Mouse (Mus musculus) liver, embryonic 14.5 days (tissue): ENCODE data around the gene Pgm2l1. TPM values are rescaled to one million over a fixed set of nuclear protein-coding genes. Genes with fewer than 3 reads are reported as not detected.

Experiments
- ATAC-seq: fragments of 200-750 bp; cut with Nextera tagmentation; 2 replicates; pipeline ENCODE4 v1.8.0; 2017; ENCODE audit warnings: moderate number of reproducible peaks, mild to moderate bottlenecking, moderate library complexity; ENCODE audit not compliant: insufficient read depth
- DNase-seq, 3 experiments: peaks; one replicate each; pipeline ENCODE4 v3.0.0-alpha.2; 2012 to 2013; ENCODE audit warnings: low read depth in 3 of 3, low spot score in 3 of 3
- H3K27ac ChIP-seq: fragments of 300-500 bp; sonication (generic); 2 replicates; pipeline ENCODE4 v1.5.1; 2014; ENCODE audit warnings: moderate library complexity, mild to moderate bottlenecking, control low read depth, inconsistent platforms
- H3K27me3 ChIP-seq: fragments of 300-500 bp; sonication (generic); 2 replicates; pipeline ENCODE4 v1.6.1; 2014; ENCODE audit warnings: mild to moderate bottlenecking, low read length, moderate library complexity; ENCODE audit not compliant: control insufficient read depth, insufficient read depth
- H3K36me3 ChIP-seq: fragments of 300-500 bp; sonication (generic); replicated peaks from 2 replicates; pipeline ENCODE4 v1.6.1; 2014; ENCODE audit warnings: low read depth; ENCODE audit not compliant: control insufficient read depth, insufficient read depth
- H3K4me1 ChIP-seq, 2 experiments: fragments of 200-500 bp in 1 of 2; fragments of 300-500 bp in 1 of 2; sonication (generic) in 1 of 2; replicated peaks; 2 replicates each; pipeline ENCODE4 v1.6.1; 2012 to 2014; ENCODE audit warnings: antibody characterized with exemption in 1 of 2, inconsistent platforms in 1 of 2, low read length in 1 of 2; ENCODE audit not compliant: control insufficient read depth in 2 of 2, insufficient read depth in 2 of 2
- H3K4me2 ChIP-seq: fragments of 300-500 bp; sonication (generic); 2 replicates; pipeline ENCODE4 v1.6.1; 2014; ENCODE audit warnings: low read depth, mild to moderate bottlenecking, control low read depth, moderate library complexity
- H3K4me3 ChIP-seq, 2 experiments: fragments of 200-500 bp in 1 of 2; fragments of 300-500 bp in 1 of 2; sonication (generic) in 1 of 2; 2 replicates each; pipeline ENCODE4 v1.5.1; 2012 to 2014; ENCODE audit warnings: low read depth in 2 of 2, low read length in 2 of 2, mild to moderate bottlenecking in 2 of 2, control low read depth in 1 of 2, inconsistent platforms in 1 of 2, moderate library complexity in 1 of 2; ENCODE audit not compliant: insufficient read depth in 1 of 2
- H3K9ac ChIP-seq: fragments of 300-500 bp; sonication (generic); replicated peaks from 2 replicates; pipeline ENCODE4 v1.6.1; 2014; ENCODE audit warnings: mild to moderate bottlenecking, control low read depth, moderate library complexity
- H3K9me3 ChIP-seq: fragments of 300-500 bp; sonication (generic); 2 replicates; pipeline ENCODE4 v1.6.1; 2016; ENCODE audit warnings: low read length, mixed read lengths; ENCODE audit not compliant: control insufficient read depth
- CTCF ChIP-seq: IDR thresholded peaks from 2 replicates; pipeline ENCODE4 v1.5.1; 2016; ENCODE audit warnings: antibody characterized with exemption, low read depth, control low read depth
- EP300 ChIP-seq: IDR thresholded peaks from 2 replicates; pipeline ENCODE4 v1.6.1; 2016; ENCODE audit warnings: antibody characterized with exemption, low read depth
- WGBS: fragments of 180-500 bp; shearing (Covaris S2); extraction: QIAGEN DNeasy Blood & Tissue Kit; methylation state at CpG from one replicate; pipeline ENCODE4 v1.1.7; 2014; ENCODE audit not compliant: insufficient replicate concordance; 5-methylcytosine and 5-hydroxymethylcytosine counted together
- polyA plus RNA-seq, 2 experiments: library from polyadenylated mRNA; depleted of rRNA in 1 of 2; stranded (reverse) in 1 of 2; unstranded in 1 of 2; fragments of >200 nt; fragmentation: Nextera tagmentation in 1 of 2; extraction: Ambion mirVana in 1 of 2; gene quantifications; 2 replicates each; pipeline versions ENCODE4 v1.2.1 to v1.2.3; 2012 to 2014

Pgm2l1 gene
- polyA plus RNA-seq, 2 experiments: 1.3 to 2.4 TPM

- DNase-seq (no peak), ATAC-seq (no peak)
- Histone ChIP-seq H3K9me3 (no peaks in the 10 kb centered on the region), H3K4me3 (no peak overlapping the region), H3K36me3 (no peaks in the 10 kb centered on the region), H3K4me1 (peaks cover 17 to 23% of the 10 kb centered on the region in 2 experiments), H3K4me2 (peak overlapping the region; percentile 62), H3K9ac (no peak overlapping the region), H3K27ac (no peak overlapping the region), H3K27me3 (peaks cover 20% of the 10 kb centered on the region)
- WGBS: 34% methylated on average over 7 of the region's 7 CpGs
- TF ChIP-seq EP300 (no peak), CTCF (no peak)
Observed at GRCm38 (mm10) chr7:100179836-100180407, 47.3 kb upstream of the Pgm2l1 start.

DNA sequence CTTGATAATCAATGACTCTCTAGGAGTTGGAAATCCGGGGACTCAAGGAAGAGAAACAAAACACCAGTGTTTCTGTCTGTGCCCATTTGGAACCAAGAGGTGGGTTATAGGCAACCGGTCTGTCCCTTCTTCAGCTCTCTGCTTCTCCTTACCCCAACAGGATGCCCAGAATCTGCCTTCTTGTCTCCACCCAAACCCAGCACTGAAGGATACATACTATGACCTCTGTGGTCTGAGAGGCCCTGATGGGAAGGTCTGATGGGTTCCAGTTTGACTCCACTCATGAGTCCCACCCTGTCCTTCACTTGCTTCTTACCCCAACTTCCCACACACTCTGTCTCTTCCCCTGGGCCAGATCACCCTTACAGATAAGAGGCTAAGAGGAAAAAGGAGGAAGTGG lies 46.0 kb upstream of the Pgm2l1 start:
- WGBS: 60% methylated on average over 2 of the region's 2 CpGs
- peaks cover 20% of the 10 kb centered on the region for H3K27me3 ChIP-seq
- DNase-seq: no peak
- no peak overlapping the region for H3K4me3 ChIP-seq
- peaks cover 17 to 23% of the 10 kb centered on the region in 2 experiments for H3K4me1 ChIP-seq
- TF ChIP-seq CTCF (no peak), EP300 (no peak)
- no peaks in the 10 kb centered on the region for H3K9me3 ChIP-seq
- no peak overlapping the region for H3K4me2 ChIP-seq
- H3K9ac ChIP-seq: no peak overlapping the region
- H3K36me3 ChIP-seq: no peaks in the 10 kb centered on the region
- no peak for ATAC-seq
- no peak overlapping the region for H3K27ac ChIP-seq

DNA sequence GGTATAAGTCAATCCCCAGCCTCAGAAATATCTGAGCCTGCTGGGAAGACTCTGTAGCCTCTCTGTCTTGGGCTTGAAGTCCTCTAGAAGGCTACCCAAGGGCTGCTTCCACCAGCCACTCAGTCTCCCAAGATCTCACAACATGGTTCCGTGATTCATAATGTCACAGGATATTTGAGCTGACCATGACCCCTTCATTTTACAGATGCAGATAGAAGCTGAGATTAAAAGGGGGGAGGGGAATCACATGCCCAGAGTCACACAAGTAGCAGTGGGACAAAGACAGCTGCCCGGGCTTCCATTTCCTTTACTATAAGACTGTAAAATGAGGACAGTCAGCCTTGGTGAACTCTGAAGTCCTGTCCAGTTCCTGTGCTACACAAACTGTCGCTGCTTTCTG lies 45.6 kb upstream of the Pgm2l1 start:
- TF ChIP-seq EP300: no peak
- no peak for TF ChIP-seq CTCF
- H3K36me3 ChIP-seq: no peaks in the 10 kb centered on the region
- no peak overlapping the region for H3K4me3 ChIP-seq
- no peak overlapping the region for H3K9ac ChIP-seq
- H3K4me1 ChIP-seq: peaks cover 17 to 23% of the 10 kb centered on the region in 2 experiments
- ATAC-seq (no peak), DNase-seq (no peak)
- no peak overlapping the region for H3K4me2 ChIP-seq
- H3K27ac ChIP-seq: no peak overlapping the region
- 58% methylated on average over 3 of the region's 3 CpGs for WGBS
- H3K27me3 ChIP-seq: peaks cover 20% of the 10 kb centered on the region
- no peaks in the 10 kb centered on the region for H3K9me3 ChIP-seq

GRCm38 (mm10) chr7:100182388-100182787 lies 44.8 kb upstream of the Pgm2l1 start:
- no peak for ATAC-seq
- no peaks in the 10 kb centered on the region for H3K9me3 ChIP-seq
- no peak overlapping the region for H3K9ac ChIP-seq
- TF ChIP-seq CTCF: no peak
- no peak for TF ChIP-seq EP300
- peaks cover 17% of the 10 kb centered on the region for H3K27me3 ChIP-seq
- 38% methylated on average over 3 of the region's 3 CpGs for WGBS
- H3K27ac ChIP-seq: no peak overlapping the region
- H3K36me3 ChIP-seq: no peaks in the 10 kb centered on the region
- peaks cover 17 to 23% of the 10 kb centered on the region in 2 experiments for H3K4me1 ChIP-seq
- no peak overlapping the region for H3K4me2 ChIP-seq
- H3K4me3 ChIP-seq: no peak overlapping the region
- no peak for DNase-seq

GRCm38 (mm10) chr7:100187601-100188000 lies 39.6 kb upstream of the Pgm2l1 start:
- Histone ChIP-seq H3K4me3 (no peak overlapping the region), H3K4me1 (no peaks in the 10 kb centered on the region), H3K9me3 (no peaks in the 10 kb centered on the region), H3K27me3 (no peaks in the 10 kb centered on the region; the same call in 1 of the 2 replicates), H3K27ac (no peak overlapping the region), H3K4me2 (no peak overlapping the region), H3K36me3 (no peaks in the 10 kb centered on the region), H3K9ac (no peak overlapping the region)
- 14% methylated on average over 7 of the region's 7 CpGs for WGBS
- no peak for DNase-seq
- ATAC-seq: no peak
- peak; percentile 79 for TF ChIP-seq CTCF
- TF ChIP-seq EP300: no peak
